Mouse (Mus musculus): Measurements from ENCODE around the gene Slc39a11. TPM values are rescaled to one million over a fixed set of nuclear protein-coding genes. Genes with fewer than 3 reads are reported as not detected.

The Slc39a11 gene
- polyA plus RNA-seq, 1 experiment from 2014 or later, result 15.1 TPM

DNA sequence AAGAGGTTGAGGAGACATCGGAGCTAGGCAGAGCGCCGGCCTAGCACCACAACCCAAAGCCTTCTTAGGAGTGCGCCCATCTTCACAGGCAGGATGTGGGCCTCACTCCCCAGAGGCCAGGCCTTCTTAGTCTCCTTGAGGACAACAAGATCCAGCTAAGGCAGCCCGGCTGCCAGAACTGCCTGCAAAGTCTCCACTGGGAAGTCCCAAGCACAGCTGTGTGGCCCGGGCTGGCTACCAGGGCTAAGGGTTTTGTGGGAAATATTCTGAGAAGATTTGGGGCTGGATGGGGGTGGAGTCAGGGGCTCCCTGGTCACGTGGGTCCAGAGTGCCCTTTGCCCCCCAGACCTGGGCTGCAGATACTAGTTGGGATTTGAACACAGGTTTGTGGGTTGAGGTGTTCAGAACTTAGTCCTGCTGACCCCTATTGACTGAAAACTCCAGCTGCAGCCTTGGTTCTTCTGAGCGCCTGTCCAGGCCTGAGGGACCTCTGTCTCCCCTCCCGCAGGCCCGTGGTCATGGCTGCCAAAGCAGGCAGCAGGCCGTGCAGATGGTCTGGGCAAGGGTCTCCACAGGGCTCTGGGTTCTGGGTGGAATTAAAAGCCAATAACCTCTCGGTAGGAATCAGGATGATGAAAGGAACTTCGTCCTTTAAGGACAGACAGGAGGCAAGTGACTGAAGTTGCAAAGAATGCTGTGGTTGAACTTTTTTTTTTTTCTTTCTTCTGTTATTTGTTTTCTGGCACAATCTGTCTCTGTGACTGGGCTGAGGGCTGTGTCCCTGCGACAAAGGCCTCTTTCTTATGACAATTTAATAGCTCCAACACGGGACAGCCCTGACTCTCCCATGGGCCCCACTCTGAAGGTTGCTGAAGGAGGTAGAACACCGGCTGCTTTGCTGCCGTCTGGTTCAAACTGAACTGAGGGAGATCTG, 357.8 kb downstream of the Slc39a11 start:
- no peak for ATAC-seq
- Histone ChIP-seq H3K27me3 (replicated peaks; ENCODE audit: insufficient read depth, low read length) (no peaks in the 10 kb centered on the region), H3K4me3 (ENCODE audit: low read depth, low read length) (no peak overlapping the region), H3K4me2 (replicated peaks; ENCODE audit: low read depth, low read length) (no peak overlapping the region), H3K9ac (replicated peaks; ENCODE audit: low read depth) (no peak overlapping the region), H3K27ac (ENCODE audit: low read length) (no peak overlapping the region), H3K4me1 (ENCODE audit: insufficient read depth, low read depth, low read length) (no peaks in the 10 kb centered on the region), H3K9me3 (ENCODE audit: low read length) (no peaks in the 10 kb centered on the region), H3K36me3 (ENCODE audit: insufficient read depth, low read length) (no peaks in the 10 kb centered on the region)
- 62% methylated on average over 17 of the region's 17 CpGs for WGBS
- TF ChIP-seq CTCF (IDR thresholded peaks at IDR 0.05), result no peak
- no peak for TF ChIP-seq EP300 (IDR thresholded peaks at IDR 0.05)
- no peak for DNase-seq (ENCODE audit: low spot score)

DNA sequence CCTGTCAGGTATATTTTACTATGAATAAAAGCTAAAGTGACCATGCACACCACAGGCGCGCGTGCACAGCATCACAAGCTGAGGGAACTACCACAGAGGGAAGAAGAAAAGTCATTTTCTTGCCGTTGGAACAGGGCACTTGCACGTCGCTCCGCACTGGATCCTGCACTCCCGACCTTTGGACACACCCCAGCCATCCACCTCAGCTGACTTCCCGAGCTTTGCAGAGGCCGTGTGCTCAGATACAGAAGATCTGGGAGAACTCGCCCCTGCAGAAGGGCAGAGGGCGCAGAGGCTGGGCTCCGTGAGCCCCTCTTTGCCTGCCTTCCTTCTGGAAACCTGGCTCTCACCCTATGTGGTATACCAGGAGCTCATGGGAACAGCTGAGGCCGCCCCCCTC, 359.0 kb downstream of the Slc39a11 start:
- 67% methylated on average over 14 of the region's 14 CpGs for WGBS
- Histone ChIP-seq H3K27ac (ENCODE audit: low read length) (no peak overlapping the region), H3K4me2 (replicated peaks; ENCODE audit: low read depth, low read length) (no peak overlapping the region), H3K4me3 (ENCODE audit: low read depth, low read length) (no peak overlapping the region), H3K9me3 (ENCODE audit: low read length) (no peaks in the 10 kb centered on the region), H3K9ac (replicated peaks; ENCODE audit: low read depth) (no peak overlapping the region), H3K4me1 (ENCODE audit: insufficient read depth, low read depth, low read length) (no peaks in the 10 kb centered on the region), H3K27me3 (replicated peaks; ENCODE audit: insufficient read depth, low read length) (no peaks in the 10 kb centered on the region), H3K36me3 (ENCODE audit: insufficient read depth, low read length) (no peaks in the 10 kb centered on the region)
- no peak for DNase-seq (ENCODE audit: low spot score)
- TF ChIP-seq EP300 (IDR thresholded peaks at IDR 0.05), result no peak
- no peak for TF ChIP-seq CTCF (IDR thresholded peaks at IDR 0.05)
- no peak for ATAC-seq

DNA sequence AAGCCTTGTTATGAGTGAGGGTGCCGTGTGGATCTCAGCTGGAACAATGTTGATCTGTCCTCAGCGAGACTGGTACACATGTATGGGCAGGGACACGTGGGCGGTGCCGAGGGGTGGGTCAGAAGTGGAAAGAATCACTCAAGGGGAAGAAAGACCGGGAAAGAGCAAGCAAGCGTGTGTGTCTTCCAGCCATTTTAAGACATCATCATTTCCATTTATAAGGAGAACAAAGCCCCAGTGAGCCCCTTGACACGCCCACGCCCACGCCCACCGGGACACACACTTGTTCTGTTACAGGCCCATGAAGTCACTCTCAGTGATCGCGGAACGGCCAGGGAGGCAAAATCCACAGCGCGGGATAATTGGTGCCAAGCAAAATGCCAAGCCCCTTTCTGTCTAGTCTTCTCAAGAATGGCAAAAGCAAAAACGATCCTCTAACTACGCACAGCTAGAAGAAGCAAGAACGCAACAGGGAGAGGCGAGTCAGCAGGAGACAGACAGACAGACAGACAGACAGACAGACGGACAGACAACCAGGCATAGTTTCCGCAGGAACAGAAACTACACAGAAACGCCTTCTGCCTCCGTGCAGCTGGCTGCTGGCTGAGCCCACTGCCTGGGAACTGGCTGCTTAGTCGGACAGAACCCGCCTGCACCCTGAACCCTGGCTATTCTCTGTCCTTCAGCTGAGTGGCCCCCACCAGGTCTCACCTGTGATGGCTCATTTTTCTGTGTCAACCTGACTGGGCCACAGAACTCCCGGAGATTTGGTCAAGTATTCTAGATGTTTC, 364.7 kb downstream of the Slc39a11 start:
- no peak overlapping the region for H3K27ac ChIP-seq (ENCODE audit: low read length)
- H3K9me3 ChIP-seq (ENCODE audit: low read length), result no peaks in the 10 kb centered on the region
- no peaks in the 10 kb centered on the region for H3K36me3 ChIP-seq (ENCODE audit: insufficient read depth, low read length)
- H3K27me3 ChIP-seq (replicated peaks; ENCODE audit: insufficient read depth, low read length), result no peaks in the 10 kb centered on the region
- no peak overlapping the region for H3K4me3 ChIP-seq (ENCODE audit: low read depth, low read length)
- no peak for DNase-seq (ENCODE audit: low spot score)
- H3K9ac ChIP-seq (replicated peaks; ENCODE audit: low read depth), result no peak overlapping the region
- no peaks in the 10 kb centered on the region for H3K4me1 ChIP-seq (ENCODE audit: insufficient read depth, low read depth, low read length)
- ATAC-seq, result no peak; the same call in 1 of the 2 replicates
- WGBS, result 70% methylated on average over 27 of the region's 27 CpGs
- no peak overlapping the region for H3K4me2 ChIP-seq (replicated peaks; ENCODE audit: low read depth, low read length)
- TF ChIP-seq EP300 (IDR thresholded peaks at IDR 0.05), result no peak

DNA sequence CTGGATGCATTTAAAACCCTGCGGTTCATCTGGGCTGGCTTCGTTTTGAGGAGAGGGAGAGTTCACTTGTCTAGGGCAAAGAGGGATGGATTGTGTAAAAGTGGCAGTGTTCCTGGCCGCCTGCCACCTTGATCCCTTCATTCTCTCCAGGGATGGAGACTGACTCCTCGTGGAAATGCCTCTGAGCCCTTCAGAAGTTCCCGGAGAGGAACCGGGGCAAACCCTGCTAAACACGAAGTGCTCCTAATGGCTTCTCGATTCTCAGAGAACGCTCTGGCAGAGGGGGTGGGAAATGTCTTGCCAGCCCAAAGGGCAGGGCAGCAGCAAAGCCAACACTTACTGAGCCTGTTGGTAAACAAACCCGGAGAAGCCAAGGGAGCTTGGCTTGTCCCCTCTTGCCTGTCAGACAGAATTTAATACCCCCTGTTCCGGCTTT, 366.5 kb downstream of the Slc39a11 start:
- Histone ChIP-seq H3K4me2 (replicated peaks; ENCODE audit: low read depth, low read length) (0 out of 2 replicates have a peak overlapping the region, but pooled peaks have one; percentile 19), H3K36me3 (ENCODE audit: insufficient read depth, low read length) (no peaks in the 10 kb centered on the region), H3K4me1 (ENCODE audit: insufficient read depth, low read depth, low read length) (no peaks in the 10 kb centered on the region), H3K27me3 (replicated peaks; ENCODE audit: insufficient read depth, low read length) (no peaks in the 10 kb centered on the region), H3K27ac (ENCODE audit: low read length) (no peak overlapping the region), H3K9me3 (ENCODE audit: low read length) (no peaks in the 10 kb centered on the region), H3K4me3 (ENCODE audit: low read depth, low read length) (no peak overlapping the region), H3K9ac (replicated peaks; ENCODE audit: low read depth) (no peak overlapping the region)
- WGBS, result 16% methylated on average over 11 of the region's 11 CpGs
- DNase-seq (ENCODE audit: low spot score) (no peak), ATAC-seq (no peak)
- TF ChIP-seq CTCF (IDR thresholded peaks at IDR 0.05) (no peak), EP300 (IDR thresholded peaks at IDR 0.05) (no peak)

DNA sequence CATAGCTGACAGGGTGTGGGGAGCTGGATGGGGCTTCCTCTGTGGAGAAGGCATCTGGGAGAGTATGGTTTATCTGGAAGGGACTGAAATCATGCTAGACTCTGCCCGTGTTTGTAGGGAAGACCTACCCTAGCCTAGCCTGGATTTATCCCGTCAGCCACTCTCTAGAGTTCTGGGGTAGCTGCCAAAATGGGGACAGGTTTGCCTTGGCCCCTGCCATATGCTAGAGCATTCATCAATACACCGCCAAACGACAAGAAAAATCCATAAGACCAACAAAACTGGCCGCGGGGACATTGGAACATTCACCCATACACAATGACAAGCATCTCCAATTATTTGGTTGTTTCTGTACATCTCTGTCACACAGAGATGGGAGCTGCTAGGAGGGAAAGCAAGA, 371.6 kb downstream of the Slc39a11 start:
- no peak overlapping the region for H3K9ac ChIP-seq (replicated peaks; ENCODE audit: low read depth)
- no peaks in the 10 kb centered on the region for H3K36me3 ChIP-seq (ENCODE audit: insufficient read depth, low read length)
- H3K4me3 ChIP-seq (ENCODE audit: low read depth, low read length), result no peak overlapping the region
- TF ChIP-seq EP300 (IDR thresholded peaks at IDR 0.05) (no peak), CTCF (IDR thresholded peaks at IDR 0.05) (no peak)
- 90% methylated on average over 6 of the region's 6 CpGs for WGBS
- H3K27ac ChIP-seq (ENCODE audit: low read length), result no peak overlapping the region
- H3K9me3 ChIP-seq (ENCODE audit: low read length), result no peaks in the 10 kb centered on the region
- H3K4me1 ChIP-seq (ENCODE audit: insufficient read depth, low read depth, low read length), result no peaks in the 10 kb centered on the region
- H3K4me2 ChIP-seq (replicated peaks; ENCODE audit: low read depth, low read length), result no peak overlapping the region
- no peaks in the 10 kb centered on the region for H3K27me3 ChIP-seq (replicated peaks; ENCODE audit: insufficient read depth, low read length)
- DNase-seq (ENCODE audit: low spot score) (no peak), ATAC-seq (no peak)

DNA sequence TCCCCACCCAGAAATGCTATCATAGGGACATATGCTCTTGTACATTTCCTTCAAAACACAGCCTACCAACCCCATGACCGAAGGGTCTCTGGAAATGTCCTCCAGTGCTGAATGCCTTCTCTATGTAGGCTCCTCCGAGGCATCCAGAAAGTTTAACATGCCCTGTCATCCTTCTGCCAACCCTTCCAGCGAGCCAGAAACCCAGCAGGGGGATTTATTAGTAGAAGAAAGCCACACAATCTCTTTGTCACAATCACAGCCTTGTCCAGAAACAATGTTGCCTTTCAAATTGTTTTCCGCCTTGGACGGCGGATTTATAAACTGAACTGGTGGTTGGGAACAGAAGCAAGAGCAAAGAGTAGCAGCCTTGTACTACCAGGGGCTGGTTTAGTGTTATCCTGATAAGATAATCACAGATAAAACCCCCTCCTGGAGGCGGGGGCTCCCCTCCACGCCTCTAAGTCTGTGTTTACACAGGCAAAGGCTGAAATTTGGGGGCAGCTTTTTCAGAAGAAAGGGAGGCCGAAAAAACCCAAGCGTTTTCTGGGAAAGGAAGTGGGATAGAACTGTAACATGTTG, 372.8 kb downstream of the Slc39a11 start:
- H3K9me3 ChIP-seq (ENCODE audit: low read length), result no peaks in the 10 kb centered on the region
- ATAC-seq (no peak), DNase-seq (ENCODE audit: low spot score) (no peak)
- 36% methylated on average over 10 of the region's 10 CpGs for WGBS
- H3K4me3 ChIP-seq (ENCODE audit: low read depth, low read length), result no peak overlapping the region
- TF ChIP-seq CTCF (IDR thresholded peaks at IDR 0.05) (no peak), EP300 (IDR thresholded peaks at IDR 0.05) (no peak)
- no peaks in the 10 kb centered on the region for H3K4me1 ChIP-seq (ENCODE audit: insufficient read depth, low read depth, low read length)
- H3K27me3 ChIP-seq (replicated peaks; ENCODE audit: insufficient read depth, low read length), result no peaks in the 10 kb centered on the region
- no peak overlapping the region for H3K9ac ChIP-seq (replicated peaks; ENCODE audit: low read depth)
- H3K36me3 ChIP-seq (ENCODE audit: insufficient read depth, low read length), result no peaks in the 10 kb centered on the region
- no peak overlapping the region for H3K27ac ChIP-seq (ENCODE audit: low read length)
- no peak overlapping the region for H3K4me2 ChIP-seq (replicated peaks; ENCODE audit: low read depth, low read length)

All from lung, postnatal 0 days (tissue).